Mouse (Mus musculus): Measurements from ENCODE around the gene Draxin. TPM values are rescaled to one million over a fixed set of nuclear protein-coding genes. Genes with fewer than 3 reads are reported as not detected.
"Not testable (repeated sequence)": the region's sequence is repeated elsewhere in the genome, so short reads cannot be mapped to it uniquely, and the experiment has no call there.

Draxin gene
- polyA plus RNA-seq, 1 experiment from 2014 or later = 0.06 TPM

DNA sequence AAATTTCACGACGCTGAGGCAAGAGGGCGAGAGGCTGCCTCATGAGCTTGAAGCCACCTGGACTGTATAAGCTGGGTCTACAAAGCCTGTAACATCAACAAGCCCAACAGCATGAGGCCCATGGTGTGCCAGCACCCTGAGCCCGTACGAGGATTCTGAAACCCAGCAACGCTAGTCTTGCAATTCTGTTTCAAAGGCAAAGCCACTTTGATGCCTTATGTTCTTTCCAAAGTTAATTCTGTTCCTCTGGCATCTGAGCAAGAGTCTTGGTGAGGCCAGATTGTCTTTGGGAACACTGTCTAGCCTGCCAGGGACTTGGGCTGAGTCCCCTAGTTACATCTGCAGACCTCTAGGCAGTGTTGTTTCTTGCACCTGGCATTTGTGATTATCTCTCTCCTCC lies 71.5 kb downstream of the Draxin start:
- 90% methylated on average over 6 of the region's 6 CpGs for WGBS
- H3K4me1 ChIP-seq = no peaks in the 10 kb centered on the region
- H3K27me3 ChIP-seq (replicated peaks) = no peaks in the 10 kb centered on the region
- ATAC-seq (ENCODE audit: insufficient read depth, low FRiP score, low read depth) = no peak
- H3K4me3 ChIP-seq (replicated peaks) = no peak overlapping the region
- H3K9ac ChIP-seq = no peak overlapping the region
- H3K36me3 ChIP-seq = peaks cover 38% of the 10 kb centered on the region
- H3K4me2 ChIP-seq = no peak overlapping the region
- H3K9me3 ChIP-seq = no peaks in the 10 kb centered on the region
- no peak overlapping the region for H3K27ac ChIP-seq

GRCm38 (mm10) chr4:148058218-148058819 lies 72.2 kb downstream of the Draxin start:
- Histone ChIP-seq H3K4me3 (replicated peaks) (no peak overlapping the region), H3K4me1 (no peaks in the 10 kb centered on the region), H3K27ac (no peak overlapping the region), H3K36me3 (peaks cover 45% of the 10 kb centered on the region), H3K9me3 (no peaks in the 10 kb centered on the region), H3K4me2 (no peak overlapping the region), H3K27me3 (replicated peaks) (no peaks in the 10 kb centered on the region), H3K9ac (no peak overlapping the region)
- no peak for ATAC-seq (ENCODE audit: insufficient read depth, low FRiP score, low read depth)
- 90% methylated on average over 9 of the region's 9 CpGs for WGBS

GRCm38 (mm10) chr4:148057661-148058209 lies 72.8 kb downstream of the Draxin start:
- no peak overlapping the region for H3K4me3 ChIP-seq (replicated peaks)
- WGBS = 62% methylated on average over 5 of the region's 5 CpGs
- no peaks in the 10 kb centered on the region for H3K4me1 ChIP-seq
- no peak for ATAC-seq (ENCODE audit: insufficient read depth, low FRiP score, low read depth)
- H3K27me3 ChIP-seq (replicated peaks) = no peaks in the 10 kb centered on the region
- H3K9me3 ChIP-seq = no peaks in the 10 kb centered on the region
- no peak overlapping the region for H3K9ac ChIP-seq
- no peak overlapping the region for H3K4me2 ChIP-seq
- no peak overlapping the region for H3K27ac ChIP-seq
- peaks cover 51% of the 10 kb centered on the region for H3K36me3 ChIP-seq

GRCm38 (mm10) chr4:148056801-148057200 lies 73.7 kb downstream of the Draxin start:
- H3K9ac ChIP-seq = no peak overlapping the region
- H3K36me3 ChIP-seq = peaks cover 60% of the 10 kb centered on the region
- no peaks in the 10 kb centered on the region for H3K9me3 ChIP-seq
- ATAC-seq (ENCODE audit: insufficient read depth, low FRiP score, low read depth) = no peak
- H3K27me3 ChIP-seq (replicated peaks) = no peaks in the 10 kb centered on the region
- no peak overlapping the region for H3K4me3 ChIP-seq (replicated peaks)
- H3K27ac ChIP-seq = no peak overlapping the region
- no peak overlapping the region for H3K4me2 ChIP-seq
- WGBS = 82% methylated on average over 4 of the region's 4 CpGs
- H3K4me1 ChIP-seq = no peaks in the 10 kb centered on the region

DNA sequence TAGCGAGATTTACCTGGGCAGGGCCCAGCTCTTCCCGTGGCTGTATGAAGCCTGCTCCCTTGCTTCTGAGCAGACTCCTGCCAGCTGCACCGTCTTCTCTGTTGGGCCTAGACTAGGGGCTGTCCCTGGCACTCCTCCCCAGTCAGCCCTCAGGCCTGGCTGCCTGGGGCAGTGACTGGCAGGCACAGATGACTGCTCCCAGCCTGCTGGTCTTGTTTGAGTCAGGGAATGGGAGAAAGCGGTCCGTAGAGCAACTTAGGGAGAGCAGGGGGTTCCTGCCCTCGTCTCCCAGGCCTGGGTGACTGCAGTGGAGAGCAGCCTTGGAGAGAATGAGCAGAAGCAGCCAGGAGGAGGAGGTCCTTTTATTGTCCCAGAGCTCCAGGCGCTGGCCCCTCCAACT lies 74.3 kb downstream of the Draxin start:
- H3K9ac ChIP-seq = no peak overlapping the region
- no peak for ATAC-seq (ENCODE audit: insufficient read depth, low FRiP score, low read depth)
- no peaks in the 10 kb centered on the region for H3K9me3 ChIP-seq
- H3K4me3 ChIP-seq (replicated peaks) = no peak overlapping the region
- no peaks in the 10 kb centered on the region for H3K4me1 ChIP-seq
- H3K27me3 ChIP-seq (replicated peaks) = no peaks in the 10 kb centered on the region
- H3K36me3 ChIP-seq = peaks cover 64% of the 10 kb centered on the region
- no peak overlapping the region for H3K27ac ChIP-seq
- H3K4me2 ChIP-seq = no peak overlapping the region
- 82% methylated on average over 7 of the region's 7 CpGs for WGBS

DNA sequence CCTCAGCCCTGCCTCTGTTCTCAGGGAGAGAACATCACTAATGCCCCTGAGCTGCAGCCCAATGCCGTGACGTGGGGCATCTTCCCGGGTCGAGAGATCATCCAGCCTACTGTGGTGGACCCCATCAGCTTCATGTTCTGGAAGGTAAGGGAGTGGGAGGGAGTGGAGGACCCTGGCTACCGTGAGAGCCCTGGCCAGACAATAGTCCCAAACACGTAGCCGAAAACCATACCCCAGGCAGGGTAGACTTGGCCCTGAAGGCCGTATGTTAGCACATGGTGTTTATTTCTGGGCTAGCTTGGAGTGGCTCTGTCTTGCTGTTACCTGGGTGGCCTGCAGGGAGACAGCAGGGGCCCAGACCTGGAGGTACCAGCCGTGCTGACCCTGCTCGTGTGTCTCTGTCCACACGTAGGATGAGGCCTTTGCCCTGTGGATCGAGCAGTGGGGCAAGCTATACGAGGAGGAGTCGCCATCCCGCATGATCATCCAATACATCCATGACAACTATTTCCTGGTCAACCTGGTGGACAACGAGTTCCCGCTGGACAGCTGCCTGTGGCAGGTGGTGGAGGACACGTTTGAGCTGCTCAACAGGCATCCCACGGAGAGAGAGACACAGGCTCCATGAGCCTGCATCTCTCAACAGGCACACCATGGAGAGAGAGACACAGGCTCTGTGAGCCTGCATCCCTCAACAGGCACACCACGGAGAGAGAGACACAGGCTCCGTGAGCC lies 75.4 kb downstream of the Draxin start:
- no peak overlapping the region for H3K4me2 ChIP-seq
- H3K4me3 ChIP-seq (replicated peaks) = no peak overlapping the region
- H3K9me3 ChIP-seq = no peaks in the 10 kb centered on the region
- no peak for ATAC-seq (ENCODE audit: insufficient read depth, low FRiP score, low read depth)
- H3K36me3 ChIP-seq = peaks cover 73% of the 10 kb centered on the region
- no peak overlapping the region for H3K27ac ChIP-seq
- no peaks in the 10 kb centered on the region for H3K4me1 ChIP-seq
- WGBS = 92% methylated on average over 21 of the region's 21 CpGs
- H3K27me3 ChIP-seq (replicated peaks) = no peaks in the 10 kb centered on the region
- no peak overlapping the region for H3K9ac ChIP-seq

DNA sequence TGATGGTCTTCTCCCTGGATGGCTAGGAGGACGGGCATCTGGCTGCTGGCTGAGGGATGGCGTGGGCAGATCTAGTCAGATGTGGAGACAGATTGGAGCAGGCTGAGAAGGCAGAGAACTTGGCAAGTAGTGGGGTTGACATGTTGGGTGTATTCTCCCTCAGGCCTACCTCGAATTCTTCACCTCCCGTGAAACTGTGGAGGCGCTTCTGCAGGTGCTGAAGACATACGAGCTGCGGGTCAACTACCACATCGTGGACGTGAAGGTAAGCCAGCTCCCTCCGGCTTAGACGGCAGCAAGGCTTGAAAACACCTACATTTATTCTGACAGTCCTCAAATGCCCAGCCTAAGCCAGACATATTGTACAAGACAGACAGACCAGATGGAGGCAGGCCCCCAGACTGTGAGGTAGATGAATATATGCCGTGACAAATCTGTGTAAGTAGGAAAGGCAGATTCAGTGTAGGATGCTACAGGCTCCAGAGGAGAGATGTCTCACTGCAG lies 77.0 kb downstream of the Draxin start:
- Histone ChIP-seq H3K27ac (no peak overlapping the region), H3K27me3 (replicated peaks) (no peaks in the 10 kb centered on the region), H3K36me3 (peaks cover 73% of the 10 kb centered on the region), H3K4me3 (replicated peaks) (no peak overlapping the region), H3K4me1 (no peaks in the 10 kb centered on the region), H3K9me3 (no peaks in the 10 kb centered on the region), H3K4me2 (no peak overlapping the region), H3K9ac (no peak overlapping the region)
- 87% methylated on average over 12 of the region's 12 CpGs for WGBS
- no peak for ATAC-seq (ENCODE audit: insufficient read depth, low FRiP score, low read depth)

GRCm38 (mm10) chr4:148052976-148053375 lies 77.5 kb downstream of the Draxin start:
- ATAC-seq (ENCODE audit: insufficient read depth, low FRiP score, low read depth) = peak; percentile 31; the same call in 1 of the 2 replicates
- H3K9ac ChIP-seq = no peak overlapping the region
- 62% methylated on average over 2 of the region's 2 CpGs for WGBS

GRCm38 (mm10) chr4:148051886-148052285 lies 78.6 kb downstream of the Draxin start:
- H3K4me1 ChIP-seq = no peaks in the 10 kb centered on the region
- no peak overlapping the region for H3K9ac ChIP-seq
- no peak overlapping the region for H3K4me2 ChIP-seq
- H3K36me3 ChIP-seq = peaks cover 57% of the 10 kb centered on the region
- H3K9me3 ChIP-seq = no peaks in the 10 kb centered on the region
- no peak overlapping the region for H3K27ac ChIP-seq
- H3K27me3 ChIP-seq (replicated peaks) = no peaks in the 10 kb centered on the region
- WGBS = 94% methylated on average over 11 of the region's 11 CpGs
- ATAC-seq (ENCODE audit: insufficient read depth, low FRiP score, low read depth) = no peak
- H3K4me3 ChIP-seq (replicated peaks) = no peak overlapping the region

More at GRCm38 (mm10) chr4:148052976-148053375, 77.5 kb downstream of the Draxin start:
- Histone ChIP-seq H3K9me3 (no peaks in the 10 kb centered on the region), H3K4me2 (no peak overlapping the region), H3K4me1 (no peaks in the 10 kb centered on the region), H3K36me3 (peaks cover 68% of the 10 kb centered on the region), H3K27ac (no peak overlapping the region), H3K27me3 (replicated peaks) (no peaks in the 10 kb centered on the region), H3K4me3 (replicated peaks) (no peak overlapping the region)

- Histone ChIP-seq H3K4me1 (no peaks in the 10 kb centered on the region), H3K27me3 (replicated peaks) (no peaks in the 10 kb centered on the region), H3K36me3 (peaks cover 55% of the 10 kb centered on the region), H3K27ac (no peak overlapping the region), H3K9ac (no peak overlapping the region), H3K4me3 (replicated peaks) (no peak overlapping the region), H3K9me3 (no peaks in the 10 kb centered on the region), H3K4me2 (no peak overlapping the region)
- WGBS = 94% methylated on average over 13 of the region's 13 CpGs
- 0 out of 2 replicates have a peak, but pooled peaks have one; percentile 10 for ATAC-seq (ENCODE audit: insufficient read depth, low FRiP score, low read depth)
Measured at GRCm38 (mm10) chr4:148051046-148051776, 79.3 kb downstream of the Draxin start.

- H3K4me1 ChIP-seq; H3K9ac ChIP-seq; H3K27ac ChIP-seq; H3K9me3 ChIP-seq; H3K4me2 ChIP-seq; ATAC-seq (ENCODE audit: insufficient read depth, low FRiP score, low read depth); H3K4me3 ChIP-seq (replicated peaks); H3K27me3 ChIP-seq (replicated peaks): not testable (repeated sequence)
- WGBS = 73% methylated on average over 3 of the region's 3 CpGs
- peaks cover 48% of the 10 kb centered on the region for H3K36me3 ChIP-seq
Measured at GRCm38 (mm10) chr4:148050396-148050914, 80.0 kb downstream of the Draxin start.
